Mouse (Mus musculus) heart, embryonic 12.5 days (tissue): Measurements from ENCODE around the gene Nit2. TPM values are rescaled to one million over a fixed set of nuclear protein-coding genes. Genes with fewer than 3 reads are reported as not detected.

Source experiments
- ATAC-seq: fragments of 200-750 bp; cut with Nextera tagmentation; 2 replicates; pipeline ENCODE4 v1.8.0; 2017; ENCODE audit warnings: moderate TSS enrichment, moderate library complexity; ENCODE audit not compliant: insufficient number of reproducible peaks, low FRiP score
- H3K27ac ChIP-seq: fragments of 300-500 bp; sonication (generic); 2 replicates; pipeline ENCODE4 v1.5.1; 2016; ENCODE audit warnings: mild to moderate bottlenecking, moderate library complexity; ENCODE audit not compliant: poor library complexity, severe bottlenecking
- H3K27me3 ChIP-seq: fragments of 300-500 bp; sonication (generic); replicated peaks from 2 replicates; pipeline ENCODE4 v1.6.1; 2016; ENCODE audit warnings: mild to moderate bottlenecking, moderate library complexity
- H3K36me3 ChIP-seq: fragments of 300-500 bp; sonication (generic); 2 replicates; pipeline ENCODE4 v1.6.1; 2016; ENCODE audit warnings: mild to moderate bottlenecking, moderate library complexity
- H3K4me1 ChIP-seq: fragments of 300-500 bp; sonication (generic); replicated peaks from 2 replicates; pipeline ENCODE4 v1.6.1; 2016; ENCODE audit warnings: mild to moderate bottlenecking
- H3K4me2 ChIP-seq: fragments of 300-500 bp; sonication (generic); 2 replicates; pipeline ENCODE4 v1.6.1; 2016; ENCODE audit warnings: mild to moderate bottlenecking, moderate library complexity
- H3K4me3 ChIP-seq: fragments of 300-500 bp; sonication (generic); 2 replicates; pipeline ENCODE4 v1.5.1; 2016; ENCODE audit warnings: mild to moderate bottlenecking
- H3K9ac ChIP-seq: fragments of 300-500 bp; sonication (generic); 2 replicates; pipeline ENCODE4 v1.6.1; 2016; ENCODE audit warnings: mild to moderate bottlenecking, moderate library complexity
- H3K9me3 ChIP-seq: fragments of 300-500 bp; sonication (generic); replicated peaks from 2 replicates; pipeline ENCODE4 v1.6.1; 2016; ENCODE audit warnings: mild to moderate bottlenecking, moderate library complexity
- WGBS: fragments of 180-500 bp; shearing (Covaris S2); methylation state at CpG from one replicate; pipeline ENCODE4 v1.1.7; 2016; 5-methylcytosine and 5-hydroxymethylcytosine counted together
- polyA plus RNA-seq: library from polyadenylated mRNA; unstranded; fragments of >200 nt; fragmentation: Nextera tagmentation; extraction: Ambion mirVana; gene quantifications from 2 replicates; pipeline ENCODE4 v1.2.1, GENCODE M21; 2016

The Nit2 gene
- polyA plus RNA-seq, 1 experiment from 2014 or later: 39.7 TPM

DNA sequence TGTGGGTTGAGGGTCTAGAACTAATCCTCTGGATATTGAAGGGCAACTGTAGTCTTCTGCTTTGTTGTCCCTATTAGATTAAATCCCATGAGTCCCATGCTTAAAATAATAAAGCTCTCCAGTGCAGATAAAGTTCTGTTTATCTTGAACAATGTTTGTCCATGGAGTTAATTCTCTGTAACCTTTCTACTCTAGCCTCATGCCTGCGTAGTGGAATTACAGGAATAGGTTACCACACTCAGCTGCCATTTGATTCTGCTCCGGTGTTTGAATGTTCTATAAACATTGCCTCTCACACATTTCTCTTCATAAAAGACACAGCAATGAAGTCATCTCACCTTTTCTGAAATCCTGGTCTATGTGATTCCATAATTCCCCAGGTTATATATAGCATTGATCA lies 39.3 kb downstream of the Nit2 start:
- H3K27ac ChIP-seq: no peak overlapping the region
- no peaks in the 10 kb centered on the region for H3K9me3 ChIP-seq
- no peaks in the 10 kb centered on the region for H3K27me3 ChIP-seq
- H3K4me2 ChIP-seq: no peak overlapping the region
- ATAC-seq: no peak
- peaks cover 15% of the 10 kb centered on the region for H3K4me1 ChIP-seq
- no peak overlapping the region for H3K4me3 ChIP-seq
- H3K36me3 ChIP-seq: no peaks in the 10 kb centered on the region
- WGBS: 61% methylated on average over 2 of the region's 2 CpGs
- H3K9ac ChIP-seq: no peak overlapping the region

DNA sequence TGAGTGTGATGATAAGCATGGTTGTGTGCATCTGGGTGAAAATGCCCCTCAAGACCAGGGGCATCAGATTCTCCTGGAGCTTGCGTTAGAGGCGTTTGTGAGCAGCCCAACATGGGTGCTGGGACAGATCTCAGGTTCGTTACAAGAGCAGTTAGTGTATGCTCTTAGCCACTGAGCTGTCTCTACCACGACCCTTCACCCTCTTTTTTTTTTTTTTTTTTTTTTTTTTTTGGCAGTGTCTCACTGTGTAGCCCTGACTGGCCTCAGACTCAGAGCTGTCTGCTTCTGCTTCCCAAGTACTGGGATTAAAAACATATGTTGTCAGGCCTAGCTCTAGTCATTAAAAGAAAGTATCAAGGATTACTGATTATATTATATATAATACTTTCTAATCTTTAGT lies 40.9 kb downstream of the Nit2 start:
- 57% methylated on average over 4 of the region's 4 CpGs for WGBS
- H3K27ac ChIP-seq: no peak overlapping the region
- ATAC-seq: no peak
- no peaks in the 10 kb centered on the region for H3K9me3 ChIP-seq
- no peak overlapping the region for H3K4me2 ChIP-seq
- no peaks in the 10 kb centered on the region for H3K36me3 ChIP-seq
- H3K27me3 ChIP-seq: no peaks in the 10 kb centered on the region
- H3K4me3 ChIP-seq: no peak overlapping the region
- no peak overlapping the region for H3K9ac ChIP-seq
- H3K4me1 ChIP-seq: peaks cover 17% of the 10 kb centered on the region

DNA sequence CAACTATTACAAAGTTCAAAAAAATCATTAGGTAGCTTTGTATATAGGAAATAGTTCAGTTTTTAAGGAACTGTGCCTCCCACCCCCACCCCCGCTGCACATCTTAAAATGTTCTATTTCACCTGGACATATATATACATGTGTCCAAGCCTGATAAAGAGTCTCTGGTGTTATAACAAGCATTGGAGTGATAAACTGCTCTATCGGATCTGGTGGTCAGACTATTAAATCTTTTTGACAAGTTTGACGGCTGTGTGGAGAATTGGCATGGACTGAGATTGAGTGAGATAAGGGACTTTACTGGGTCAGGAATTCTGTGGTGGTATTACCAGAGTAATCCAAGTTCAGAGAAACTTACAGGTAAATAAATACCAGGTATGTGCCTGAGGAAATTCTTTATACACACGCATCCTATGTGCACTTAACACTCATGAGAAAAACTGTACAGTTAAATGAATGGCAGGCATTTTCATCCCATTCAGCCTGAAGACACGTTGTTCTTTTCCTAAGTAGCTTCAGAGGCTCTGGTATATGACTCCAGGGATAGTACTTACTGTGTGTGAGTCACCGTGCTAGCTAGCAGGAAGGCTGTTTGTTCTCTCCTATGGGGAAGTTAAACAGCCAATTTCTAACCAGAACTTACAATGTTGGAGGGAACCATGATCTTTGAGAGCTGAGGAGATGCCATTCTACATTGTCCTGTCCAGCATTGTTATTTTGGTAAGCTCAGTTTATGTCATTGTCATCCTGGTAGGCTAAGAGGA lies 44.3 kb downstream of the Nit2 start:
- Histone ChIP-seq H3K27me3 (no peaks in the 10 kb centered on the region), H3K27ac (no peak overlapping the region), H3K4me1 (peaks cover 17% of the 10 kb centered on the region), H3K36me3 (no peaks in the 10 kb centered on the region), H3K4me2 (peak overlapping the region; percentile 81), H3K4me3 (peak overlapping the region; percentile 88), H3K9ac (peak overlapping the region; percentile 96), H3K9me3 (no peaks in the 10 kb centered on the region)
- WGBS: 35% methylated on average over 6 of the region's 6 CpGs
- no peak for ATAC-seq

DNA sequence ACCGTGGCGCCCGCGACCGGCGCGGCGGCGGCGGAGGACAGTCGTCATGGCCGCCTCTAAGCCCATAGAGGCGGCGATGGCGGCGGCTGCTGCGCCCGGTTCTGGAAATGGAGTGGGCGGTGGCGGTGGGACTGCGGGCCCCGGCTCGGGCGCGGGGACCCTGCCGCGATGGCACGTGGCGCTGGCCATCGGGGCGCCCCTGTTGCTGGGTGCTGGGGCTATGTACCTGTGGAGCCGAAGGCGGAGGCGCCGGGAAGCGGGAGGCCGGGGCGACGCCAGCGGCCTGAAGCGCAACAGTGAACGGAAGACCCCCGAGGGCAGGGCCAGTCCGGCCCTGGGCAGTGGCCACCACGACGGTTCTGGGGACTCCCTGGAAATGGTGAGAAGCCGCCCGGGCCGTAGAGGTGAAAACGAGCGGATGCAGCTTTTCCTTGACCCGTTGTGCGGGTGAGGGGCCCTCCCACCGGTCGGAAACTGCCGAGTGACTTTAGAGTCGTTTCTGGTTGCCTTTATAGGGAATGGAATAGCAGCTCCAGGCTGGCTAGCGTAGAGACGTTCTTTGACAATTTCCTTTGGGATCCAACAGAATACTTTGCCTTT lies 45.2 kb downstream of the Nit2 start:
- H3K9ac ChIP-seq: peak overlapping the region; percentile 96
- H3K36me3 ChIP-seq: no peaks in the 10 kb centered on the region
- H3K4me1 ChIP-seq: peaks cover 14% of the 10 kb centered on the region
- under 1% methylated on average over 51 of the region's 59 CpGs for WGBS
- ATAC-seq: peak; percentile 52
- peak overlapping the region; percentile 91 for H3K27ac ChIP-seq
- H3K4me3 ChIP-seq: peak overlapping the region; percentile 88
- H3K4me2 ChIP-seq: peak overlapping the region; percentile 81
- no peaks in the 10 kb centered on the region for H3K27me3 ChIP-seq
- no peaks in the 10 kb centered on the region for H3K9me3 ChIP-seq

DNA sequence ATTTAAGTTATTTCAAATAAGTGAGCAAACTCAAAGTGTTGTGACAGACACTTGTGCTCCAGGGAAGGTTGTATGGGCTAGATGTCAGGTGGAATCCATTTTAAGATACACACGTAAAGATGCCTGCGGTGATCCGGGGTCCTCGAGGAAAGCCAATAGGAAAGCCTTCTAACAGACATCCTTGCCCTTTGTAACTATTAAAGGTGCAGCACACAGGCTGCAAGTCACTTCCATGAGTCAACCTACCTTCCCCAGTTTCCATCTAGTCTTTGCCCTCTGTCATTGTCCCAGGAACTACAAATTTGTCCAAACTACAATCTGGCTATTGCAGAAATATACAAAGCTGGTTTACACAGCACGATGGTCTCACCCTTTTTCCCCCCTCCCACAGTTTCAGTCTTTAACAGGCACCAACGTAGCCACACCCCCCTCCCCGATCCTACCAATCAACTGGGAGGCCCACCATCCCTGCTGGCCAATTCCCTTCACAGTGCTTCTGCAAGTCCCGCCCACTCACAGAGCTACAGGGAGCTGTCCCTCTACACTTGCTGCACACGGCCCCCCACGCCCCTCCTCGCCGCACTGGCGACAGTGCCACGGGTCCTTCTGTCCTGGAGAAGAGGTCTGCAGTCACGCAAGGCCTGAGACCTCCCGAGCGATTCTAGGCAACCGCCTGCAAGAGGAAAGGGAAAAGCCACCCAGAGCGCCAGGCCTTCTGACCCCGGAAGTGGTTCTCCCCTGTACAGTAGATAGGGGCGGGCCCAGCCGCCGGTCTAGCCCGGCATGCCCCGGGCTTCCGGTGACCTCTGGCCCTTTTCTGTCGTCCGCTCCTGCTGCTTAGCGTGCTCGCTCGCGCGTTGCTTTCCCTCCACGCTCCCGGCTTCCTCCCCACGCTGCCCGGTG lies 46.0 kb downstream of the Nit2 start, which contains the start of gene Tomm70a:
Gene Tomm70a (plus strand): TSS at position 791 of the 903 bp plus-strand sequence.
- Histone ChIP-seq H3K36me3 (no peaks in the 10 kb centered on the region), H3K4me1 (peaks cover 14% of the 10 kb centered on the region), H3K9ac (peak within 1 kb of the TSS; percentile 96), H3K4me2 (peak within 1 kb of the TSS; percentile 81), H3K27me3 (no peaks in the 10 kb centered on the region), H3K27ac (peak within 1 kb of the TSS; percentile 91), H3K4me3 (peak within 1 kb of the TSS; percentile 88), H3K9me3 (no peaks in the 10 kb centered on the region)
- under 1% methylated on average over 37 of the region's 37 CpGs for WGBS
- ATAC-seq: peak; percentile 99

DNA sequence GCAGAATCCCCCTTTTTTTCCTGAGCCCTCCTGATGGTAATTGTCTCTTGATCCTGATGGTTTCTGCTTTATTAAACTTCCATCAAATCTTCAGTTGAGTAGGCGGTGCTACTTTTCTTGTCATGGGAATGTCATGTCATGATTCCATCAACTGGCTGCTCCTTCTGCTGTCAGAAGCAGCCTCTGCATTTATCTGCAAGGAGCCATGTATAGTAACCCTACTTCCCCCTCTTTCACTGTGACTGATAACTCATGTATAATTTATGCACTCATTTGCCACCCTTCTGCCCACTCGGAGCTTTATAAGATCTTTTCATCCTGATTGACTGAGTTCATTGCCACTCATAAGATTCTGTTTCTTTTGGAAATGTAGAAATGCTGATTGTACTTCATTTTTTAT lies 49.6 kb downstream of the Nit2 start:
- Histone ChIP-seq H3K4me1 (no peaks in the 10 kb centered on the region), H3K27ac (no peak overlapping the region), H3K9ac (no peak overlapping the region), H3K4me3 (no peak overlapping the region), H3K9me3 (no peaks in the 10 kb centered on the region), H3K4me2 (no peak overlapping the region), H3K36me3 (no peaks in the 10 kb centered on the region), H3K27me3 (no peaks in the 10 kb centered on the region)
- 75% methylated on average over 2 of the region's 2 CpGs for WGBS
- ATAC-seq: no peak

DNA sequence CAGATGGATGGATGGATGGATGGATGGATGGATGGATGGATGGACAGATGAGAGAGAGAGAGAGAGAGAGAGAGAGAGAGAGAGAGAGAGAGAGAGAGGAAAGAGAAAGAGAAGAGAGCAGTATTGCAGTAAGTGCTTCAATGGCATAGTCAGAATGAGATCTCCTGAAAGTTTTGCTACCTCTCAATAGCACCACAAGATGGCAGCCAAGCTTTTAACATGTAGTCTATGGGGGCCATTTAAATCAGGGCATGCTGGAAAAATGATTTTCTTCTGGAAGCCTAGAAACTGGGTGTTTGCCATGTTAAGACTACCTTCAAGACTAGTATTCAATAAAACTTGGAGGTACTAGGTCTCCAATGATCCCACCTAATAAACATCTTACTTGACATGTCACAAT lies 51.1 kb downstream of the Nit2 start:
- H3K4me1 ChIP-seq: no peaks in the 10 kb centered on the region
- H3K4me2 ChIP-seq: no peak overlapping the region
- H3K4me3 ChIP-seq: no peak overlapping the region
- H3K9ac ChIP-seq: no peak overlapping the region
- H3K36me3 ChIP-seq: no peaks in the 10 kb centered on the region
- H3K27me3 ChIP-seq: no peaks in the 10 kb centered on the region
- no peak for ATAC-seq
- no peaks in the 10 kb centered on the region for H3K9me3 ChIP-seq
- H3K27ac ChIP-seq: no peak overlapping the region

Other genes starting within 250 kb of the Nit2 start
- gene Lnp1, start 239.3 kb downstream of the Nit2 start, polyA plus RNA-seq: 0.45 and 0.60 TPM in 2 replicates
- 0.09 TPM in 1 of 2 replicates, not detected in the other for gene Tmem45a2, start 96.0 kb downstream of the Nit2 start, polyA plus RNA-seq
- 57.2 and 58.3 TPM in 2 replicates for gene Tomm70a, start 45.6 kb downstream of the Nit2 start, polyA plus RNA-seq
- gene Tbc1d23, start 64.2 kb upstream of the Nit2 start, polyA plus RNA-seq: 20.6 and 25.3 TPM in 2 replicates
- 0.08 TPM in 1 of 2 replicates, not detected in the other for gene Tmem30c, start 125.5 kb upstream of the Nit2 start, polyA plus RNA-seq
- gene Filip1l, start 185.8 kb upstream of the Nit2 start, polyA plus RNA-seq: 27.8 and 31.0 TPM in 2 replicates